In genomic region chr7:130762071-130762897, GRCm38 (mm10) we compare ENCODE assay signal across 8 mouse cellular contexts. TPM values are rescaled to one million over a fixed set of nuclear protein-coding genes. Genes with fewer than 3 reads are reported as not detected.
DNase-seq lines count a peak whose midpoint lies in the region; ATAC-seq and TF ChIP-seq lines count a peak whose summit lies in the region.

No protein-coding gene starts in this region.

- no peak overlapping the region for H3K27ac ChIP-seq in left cerebral cortex, adult 2 months

- DNase-seq in urinary bladder, postnatal 14 days (ENCODE audit: low spot score): peak; percentile 71
- no peak for DNase-seq in urinary bladder, postnatal 10 days (ENCODE audit: low spot score)
- peak; percentile 92 for DNase-seq in embryo, embryonic 10 days (ENCODE audit: low spot score)
- DNase-seq in gastrocnemius, postnatal 10 days: peak; percentile 53
- peak; percentile 69 to 73 for DNase-seq in left cerebral cortex, adult 2 months (ENCODE audit: extremely low spot score in 1 of 2, low spot score in 2 of 2)
- peak; percentile 67 for DNase-seq in right cerebral cortex, postnatal 14 days

- TF ChIP-seq CTCF in left cerebral cortex, adult 2 months (IDR thresholded peaks at IDR 0.05): peak; percentile 77

- intact Hi-C loops in left cerebral cortex, adult 2 months (cut with DNase I): loop anchor here (1.0 to 5.0 kb wide), 4 partner anchors 89 to 1115 kb away; no protein-coding TSS in a partner anchor

- peak; percentile 81 for ATAC-seq in inflammation-experienced regulatory T-cells, adult 6 months
- peak; percentile 90 for ATAC-seq in megakaryocyte-erythroid progenitor cell, adult 5-6 weeks (replicated peaks; ENCODE audit: low FRiP score, low TSS enrichment, poor library complexity, severe bottlenecking)

- H3K4me3 ChIP-seq in left cerebral cortex, adult 2 months: no peak overlapping the region

RNA-seq across cellular contexts. Expression of gene Btbd16, which starts 11.6 kb away (rescaled TPM):
- under 1 TPM in 1 of 2 experiments, not detected in 1; 0.16 TPM for total RNA-seq in gastrocnemius, postnatal 10 days (2021)
- polyA plus RNA-seq in inflammation-experienced regulatory T-cells, adult 6 months (2017; shearing (Covaris generic)): 1 to 10 TPM; 2.1 to 7.9 (median 7.2) TPM
- under 1 TPM; 0.23 to 0.56 TPM for total RNA-seq in left cerebral cortex, adult 2 months (2021)
- total RNA-seq in megakaryocyte-erythroid progenitor cell, adult 5-6 weeks (2014; fragmentation: Nextera tagmentation): 0.12 and 2.7 TPM in 2 replicates
- 0.52 and 5.2 TPM in 2 replicates for total RNA-seq in megakaryocyte-erythroid progenitor cell, adult 5-6 weeks (2017)
